Mouse (Mus musculus) embryonic facial prominence, embryonic 13.5 days (tissue): ENCODE measurements around the gene Trnau1ap. TPM values are rescaled to one million over a fixed set of nuclear protein-coding genes. Genes with fewer than 3 reads are reported as not detected.

Experiments used
- ATAC-seq: fragments of 200-750 bp; cut with Nextera tagmentation; 2 replicates; pipeline ENCODE4 v1.8.0; 2017; ENCODE audit warnings: low read depth; ENCODE audit not compliant: insufficient number of reproducible peaks, insufficient read depth, low FRiP score, low TSS enrichment
- H3K27ac ChIP-seq: fragments of 300-500 bp; sonication (generic); 2 replicates; pipeline ENCODE4 v1.5.1; 2015; ENCODE audit warnings: moderate library complexity, mild to moderate bottlenecking, inconsistent platforms
- H3K27me3 ChIP-seq: fragments of 300-500 bp; sonication (generic); 2 replicates; pipeline ENCODE4 v1.6.1; 2015; ENCODE audit warnings: mild to moderate bottlenecking, inconsistent platforms
- H3K36me3 ChIP-seq: fragments of 300-500 bp; sonication (generic); 2 replicates; pipeline ENCODE4 v1.6.1; 2015; ENCODE audit warnings: mild to moderate bottlenecking, inconsistent platforms
- H3K4me1 ChIP-seq: fragments of 300-500 bp; sonication (generic); 2 replicates; pipeline ENCODE4 v1.6.1; 2015; ENCODE audit warnings: inconsistent platforms
- H3K4me2 ChIP-seq: fragments of 300-500 bp; sonication (generic); 2 replicates; pipeline ENCODE4 v1.6.1; 2015; ENCODE audit warnings: moderate library complexity, mild to moderate bottlenecking, inconsistent platforms
- H3K4me3 ChIP-seq: fragments of 300-500 bp; sonication (generic); 2 replicates; pipeline ENCODE4 v1.5.1; 2015; ENCODE audit warnings: mild to moderate bottlenecking, inconsistent platforms
- H3K9ac ChIP-seq: fragments of 300-500 bp; sonication (generic); 2 replicates; pipeline ENCODE4 v1.6.1; 2015; ENCODE audit warnings: mild to moderate bottlenecking, inconsistent platforms
- H3K9me3 ChIP-seq: fragments of 300-500 bp; sonication (generic); 2 replicates; pipeline ENCODE4 v1.6.1; 2016; ENCODE audit warnings: inconsistent platforms
- WGBS: fragments of 180-500 bp; shearing (Covaris S2); methylation state at CpG from one replicate; pipeline ENCODE4 v1.1.7; 2015; ENCODE audit warnings: mixed read lengths; 5-methylcytosine and 5-hydroxymethylcytosine counted together
- polyA plus RNA-seq: library from polyadenylated mRNA; unstranded; fragments of >200 nt; fragmentation: Nextera tagmentation; extraction: Ambion mirVana; gene quantifications from 2 replicates; pipeline ENCODE4 v1.2.1, GENCODE M21; 2015

The Trnau1ap gene
- polyA plus RNA-seq, 1 experiment from 2014 or later, result 83.1 TPM

GRCm38 (mm10) chr4:132352739-132353138 is 23.4 kb upstream of the Trnau1ap start:
- peaks cover 17% of the 10 kb centered on the region for H3K4me1 ChIP-seq
- H3K9ac ChIP-seq, result peak overlapping the region; percentile 94
- no peaks in the 10 kb centered on the region for H3K9me3 ChIP-seq
- peak overlapping the region; percentile 84 for H3K4me2 ChIP-seq
- H3K4me3 ChIP-seq, result peak overlapping the region; percentile 82
- H3K36me3 ChIP-seq, result peaks cover 29% of the 10 kb centered on the region
- WGBS, result under 1% methylated on average over 14 of the region's 14 CpGs
- no peak for ATAC-seq
- H3K27me3 ChIP-seq, result no peaks in the 10 kb centered on the region
- H3K27ac ChIP-seq, result peak overlapping the region; percentile 97

DNA sequence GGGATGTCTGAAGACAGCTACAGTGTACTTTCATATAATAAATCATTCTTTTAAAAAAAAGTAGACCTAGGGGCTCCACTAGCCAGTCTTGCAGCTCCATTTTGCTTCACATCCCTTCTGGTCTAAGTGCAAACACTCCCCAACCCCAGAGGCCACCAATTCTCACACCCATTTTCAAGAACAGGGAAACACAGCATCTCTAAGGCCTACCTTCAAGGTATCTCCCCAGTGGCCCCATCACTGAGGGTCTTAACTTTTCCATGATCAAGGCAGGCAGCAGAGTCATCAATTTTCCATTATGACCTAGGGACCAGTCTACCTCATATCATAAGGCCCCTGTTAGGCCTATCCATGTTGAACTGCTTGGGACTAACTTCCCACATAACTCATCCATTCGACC is 22.1 kb upstream of the Trnau1ap start:
- peak overlapping the region; percentile 84 for H3K4me2 ChIP-seq
- H3K27me3 ChIP-seq, result no peaks in the 10 kb centered on the region
- H3K9me3 ChIP-seq, result no peaks in the 10 kb centered on the region
- peak overlapping the region; percentile 39; the same call in 1 of the 2 replicates for H3K27ac ChIP-seq
- peak overlapping the region; percentile 94 for H3K9ac ChIP-seq
- H3K4me1 ChIP-seq, result peaks cover 17% of the 10 kb centered on the region
- 44% methylated on average over 1 of the region's 1 CpGs for WGBS
- peaks cover 18% of the 10 kb centered on the region for H3K36me3 ChIP-seq
- ATAC-seq, result no peak
- peak overlapping the region; percentile 82 for H3K4me3 ChIP-seq

- Histone ChIP-seq H3K36me3 (peaks cover 14% of the 10 kb centered on the region), H3K4me1 (peaks cover 17% of the 10 kb centered on the region), H3K9me3 (no peaks in the 10 kb centered on the region), H3K4me2 (peak overlapping the region; percentile 84; the same call in 1 of the 2 replicates), H3K9ac (peak overlapping the region; percentile 94; the same call in 1 of the 2 replicates), H3K27ac (peak overlapping the region; percentile 39; the same call in 1 of the 2 replicates), H3K4me3 (peak overlapping the region; percentile 82; the same call in 1 of the 2 replicates), H3K27me3 (no peaks in the 10 kb centered on the region)
- WGBS, result 62% methylated on average over 3 of the region's 3 CpGs
- ATAC-seq, result no peak
Measured at GRCm38 (mm10) chr4:132350854-132351253, 21.5 kb upstream of the Trnau1ap start.

GRCm38 (mm10) chr4:132350123-132350740 is 20.9 kb upstream of the Trnau1ap start:
- no peak for ATAC-seq
- 35% methylated on average over 2 of the region's 2 CpGs for WGBS
- H3K9me3 ChIP-seq, result no peaks in the 10 kb centered on the region
- H3K4me1 ChIP-seq, result peaks cover 17% of the 10 kb centered on the region
- H3K27me3 ChIP-seq, result no peaks in the 10 kb centered on the region
- H3K36me3 ChIP-seq, result peaks cover 14% of the 10 kb centered on the region
- H3K9ac ChIP-seq, result no peak overlapping the region; the same call in 1 of the 2 replicates
- no peak overlapping the region for H3K4me2 ChIP-seq
- no peak overlapping the region for H3K4me3 ChIP-seq
- 0 out of 2 replicates have a peak overlapping the region, but pooled peaks have one; percentile 39 for H3K27ac ChIP-seq

GRCm38 (mm10) chr4:132349495-132350122 is 20.3 kb upstream of the Trnau1ap start:
- no peaks in the 10 kb centered on the region for H3K9me3 ChIP-seq
- H3K36me3 ChIP-seq, result peaks cover 14% of the 10 kb centered on the region
- 61% methylated on average over 3 of the region's 3 CpGs for WGBS
- peaks cover 20% of the 10 kb centered on the region for H3K4me1 ChIP-seq
- no peaks in the 10 kb centered on the region for H3K27me3 ChIP-seq
- ATAC-seq, result no peak
- H3K4me2 ChIP-seq, result no peak overlapping the region
- no peak overlapping the region for H3K9ac ChIP-seq
- H3K27ac ChIP-seq, result no peak overlapping the region
- no peak overlapping the region for H3K4me3 ChIP-seq

DNA sequence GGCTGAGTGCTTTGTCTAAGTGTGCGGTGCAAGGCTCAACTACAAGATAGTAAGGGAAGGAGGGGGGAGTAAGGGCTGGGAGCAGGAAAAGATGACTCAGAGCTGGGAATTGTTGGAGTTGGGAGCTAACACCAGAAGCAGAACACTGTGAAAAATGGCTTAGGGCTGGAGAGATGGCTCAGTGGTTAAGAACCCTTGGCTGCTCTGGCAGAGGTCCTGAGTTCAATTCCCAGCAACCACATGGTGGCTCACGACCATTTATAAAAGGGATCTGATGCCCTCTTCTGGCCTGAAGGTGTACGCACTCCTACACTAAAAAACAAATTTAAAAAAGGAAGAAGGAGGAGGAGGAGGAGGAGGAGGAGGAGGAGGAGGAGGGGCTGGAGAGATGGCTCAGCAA is 17.3 kb upstream of the Trnau1ap start:
- H3K36me3 ChIP-seq, result peaks cover 13% of the 10 kb centered on the region
- no peak overlapping the region for H3K9ac ChIP-seq
- WGBS, result 61% methylated on average over 3 of the region's 3 CpGs
- no peaks in the 10 kb centered on the region for H3K27me3 ChIP-seq
- no peak overlapping the region for H3K27ac ChIP-seq
- no peak overlapping the region for H3K4me3 ChIP-seq
- H3K4me2 ChIP-seq, result no peak overlapping the region
- H3K9me3 ChIP-seq, result no peaks in the 10 kb centered on the region
- ATAC-seq, result no peak
- H3K4me1 ChIP-seq, result peaks cover 32% of the 10 kb centered on the region

DNA sequence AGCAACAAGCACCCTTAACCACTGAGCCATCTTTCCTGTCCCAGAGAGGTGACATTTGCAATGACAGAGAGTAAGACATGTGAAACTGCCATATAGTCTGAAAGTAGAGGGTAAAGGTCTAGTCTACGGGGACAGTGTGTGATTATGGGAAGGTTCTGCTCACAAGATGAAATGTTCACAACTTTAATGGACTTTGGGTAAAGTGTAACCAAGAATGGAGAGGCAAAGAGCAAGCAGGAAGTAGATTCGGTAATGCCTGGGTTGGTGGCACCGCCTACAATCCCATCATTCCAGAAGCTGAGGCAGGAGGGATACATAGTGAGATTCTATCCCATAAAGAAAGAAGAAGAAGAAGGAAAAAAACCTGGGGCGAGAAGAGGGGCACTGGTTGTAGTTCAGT is 16.9 kb upstream of the Trnau1ap start:
- Histone ChIP-seq H3K4me1 (peaks cover 28% of the 10 kb centered on the region), H3K27me3 (no peaks in the 10 kb centered on the region), H3K4me3 (no peak overlapping the region), H3K4me2 (no peak overlapping the region), H3K27ac (no peak overlapping the region), H3K9ac (no peak overlapping the region), H3K9me3 (no peaks in the 10 kb centered on the region), H3K36me3 (peaks cover 9% of the 10 kb centered on the region)
- WGBS, result 81% methylated on average over 4 of the region's 4 CpGs
- no peak for ATAC-seq

- 46% methylated on average over 5 of the region's 5 CpGs for WGBS
- H3K27ac ChIP-seq, result no peak overlapping the region
- H3K9me3 ChIP-seq, result no peaks in the 10 kb centered on the region
- peaks cover 24% of the 10 kb centered on the region for H3K4me1 ChIP-seq
- no peak for ATAC-seq
- H3K4me3 ChIP-seq, result peak overlapping the region; percentile 81
- H3K27me3 ChIP-seq, result no peaks in the 10 kb centered on the region
- peak overlapping the region; percentile 88; the same call in 1 of the 2 replicates for H3K9ac ChIP-seq
- peak overlapping the region; percentile 89 for H3K4me2 ChIP-seq
- peaks cover 4% of the 10 kb centered on the region for H3K36me3 ChIP-seq
Measured at GRCm38 (mm10) chr4:132345843-132346212, 16.5 kb upstream of the Trnau1ap start.

DNA sequence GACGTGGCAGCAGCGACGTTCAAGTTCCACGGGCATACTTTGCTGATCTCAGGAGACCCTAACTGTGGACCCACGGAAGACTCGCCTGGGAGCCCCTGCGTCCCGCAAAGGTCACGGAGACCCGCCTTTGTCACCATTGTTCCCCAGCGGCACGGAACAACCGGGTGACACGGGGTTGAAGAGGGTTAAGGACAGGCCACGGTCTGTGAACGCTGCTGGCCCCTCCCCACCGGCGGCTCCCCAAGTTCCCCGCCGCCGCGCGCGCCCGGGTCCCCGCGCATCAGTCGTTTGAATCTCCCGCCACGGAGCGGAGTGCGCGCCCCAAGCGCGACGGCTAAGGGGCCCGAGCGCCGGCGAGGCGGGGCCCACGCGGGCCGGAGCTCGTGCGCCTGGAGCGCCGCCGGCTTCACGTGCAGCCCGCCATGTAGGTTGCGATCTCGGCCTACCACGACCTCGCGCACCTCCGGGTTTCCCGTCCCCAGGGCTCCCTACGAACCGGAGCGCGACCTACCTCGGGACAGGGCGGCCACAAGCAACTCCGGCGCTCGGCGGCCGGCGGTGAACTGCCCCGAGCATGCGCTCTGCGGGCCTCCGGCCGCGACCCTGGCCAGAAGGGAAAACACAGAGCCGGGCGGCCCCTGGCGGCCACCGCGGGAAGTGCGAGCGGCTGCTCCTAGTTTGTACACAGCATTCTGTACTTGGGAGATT is 16.0 kb upstream of the Trnau1ap start:
- no peaks in the 10 kb centered on the region for H3K9me3 ChIP-seq
- H3K4me1 ChIP-seq, result peaks cover 23% of the 10 kb centered on the region
- H3K27me3 ChIP-seq, result no peaks in the 10 kb centered on the region
- H3K9ac ChIP-seq, result peak overlapping the region; percentile 88
- peak overlapping the region; percentile 89 for H3K4me2 ChIP-seq
- H3K27ac ChIP-seq, result peak overlapping the region; percentile 64; the same call in 1 of the 2 replicates
- under 1% methylated on average over 83 of the region's 83 CpGs for whole genome bisulfite sequencing
- ATAC-seq, result peak; percentile 74
- H3K4me3 ChIP-seq, result peak overlapping the region; percentile 81
- peaks cover 5% of the 10 kb centered on the region for H3K36me3 ChIP-seq

GRCm38 (mm10) chr4:132344403-132345134 is 15.2 kb upstream of the Trnau1ap start:
- H3K9me3 ChIP-seq, result no peaks in the 10 kb centered on the region
- H3K36me3 ChIP-seq, result peaks cover 12% of the 10 kb centered on the region
- no peak for ATAC-seq
- peak overlapping the region; percentile 88 for H3K9ac ChIP-seq
- H3K4me1 ChIP-seq, result peaks cover 23% of the 10 kb centered on the region
- peak overlapping the region; percentile 89 for H3K4me2 ChIP-seq
- H3K27ac ChIP-seq, result no peak overlapping the region
- peak overlapping the region; percentile 81 for H3K4me3 ChIP-seq
- no peaks in the 10 kb centered on the region for H3K27me3 ChIP-seq
- WGBS, result 4% methylated on average over 13 of the region's 13 CpGs

- H3K4me3 ChIP-seq, result no peak overlapping the region
- WGBS, result 85% methylated on average over 3 of the region's 3 CpGs
- H3K36me3 ChIP-seq, result peaks cover 41% of the 10 kb centered on the region
- no peak overlapping the region for H3K27ac ChIP-seq
- H3K9ac ChIP-seq, result no peak overlapping the region
- ATAC-seq, result no peak
- peaks cover 23% of the 10 kb centered on the region for H3K4me1 ChIP-seq
- no peaks in the 10 kb centered on the region for H3K9me3 ChIP-seq
- no peak overlapping the region for H3K4me2 ChIP-seq
- no peaks in the 10 kb centered on the region for H3K27me3 ChIP-seq
Measured at GRCm38 (mm10) chr4:132341451-132341850, 12.1 kb upstream of the Trnau1ap start.
